ENCODE assay signal across 9 mouse cellular contexts in the genomic region with DNA sequence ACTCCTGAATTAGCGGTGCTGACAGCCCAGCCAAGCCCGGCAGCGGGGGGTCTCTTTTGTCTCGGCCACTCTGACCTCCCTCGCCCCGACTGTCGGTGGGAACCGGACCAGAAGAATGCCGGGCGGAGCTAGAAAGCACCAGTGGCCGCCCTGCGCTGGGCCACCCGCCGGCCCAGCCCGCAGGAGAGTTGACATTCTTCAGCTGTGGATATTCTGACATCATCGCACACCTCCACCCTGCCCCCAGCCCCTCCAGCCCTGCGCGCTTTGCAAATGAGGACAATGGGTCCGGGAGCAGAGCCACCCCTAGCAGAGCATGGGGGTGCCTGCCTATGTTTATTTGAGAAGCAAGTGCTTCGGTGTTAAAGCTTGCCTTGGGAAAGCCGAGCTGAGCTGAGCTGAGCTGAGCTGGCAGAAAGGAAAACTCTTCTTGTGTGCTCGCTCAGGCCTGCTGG.
A peak's percentile ranks its signal among the peaks of the same experiment; 100 is the strongest.
DNase-seq lines count a peak whose midpoint lies in the region; ATAC-seq and TF ChIP-seq lines count a peak whose summit lies in the region.
"Had no signal": no experiment of that assay in that cellular context is flagged by ENCODE, and none has a peak within 500 bp of the region (broad histone marks: within the 10 kb centered on the region; RNA-seq: fewer than 3 reads in every experiment).

No protein-coding gene starts in this region.

- no peaks in the 10 kb centered on the region for H3K36me3 ChIP-seq in heart, embryonic 15.5 days
- H3K36me3 ChIP-seq in embryonic facial prominence, embryonic 12.5 days: no peaks in the 10 kb centered on the region
- no peaks in the 10 kb centered on the region for H3K36me3 ChIP-seq in midbrain, postnatal 0 days (ENCODE audit: insufficient read depth, low read length)
- H3K36me3 ChIP-seq: G1E had no signal

- peak overlapping the region; percentile 40 for H3K4me3 ChIP-seq in heart, embryonic 15.5 days
- peak overlapping the region; percentile 14; the same call in 1 of the 2 replicates for H3K4me3 ChIP-seq in embryonic facial prominence, embryonic 12.5 days
- H3K4me3 ChIP-seq in midbrain, postnatal 0 days (ENCODE audit: low read depth, low read length): peak overlapping the region; percentile 20; the same call in 1 of the 2 replicates

- peaks cover 93% of the 10 kb centered on the region for H3K27me3 ChIP-seq in heart, embryonic 15.5 days
- peaks cover 85% of the 10 kb centered on the region for H3K27me3 ChIP-seq in embryonic facial prominence, embryonic 12.5 days
- H3K27me3 ChIP-seq in midbrain, postnatal 0 days (ENCODE audit: insufficient read depth, low read length): peaks cover 22% of the 10 kb centered on the region

- no peak for DNase-seq in heart, adult 8-10 months (ENCODE audit: low spot score)
- DNase-seq in kidney, postnatal 10 days: peak; percentile 16
- DNase-seq in midbrain, postnatal 0 days (ENCODE audit: low spot score): no peak
- no peak for DNase-seq in adrenal gland, postnatal 4 days (ENCODE audit: low spot score in 2 of 2)
- DNase-seq in spleen, postnatal 10 days (ENCODE audit: low spot score in 2 of 2): no peak

- no peak; the same call in 1 of the 2 replicates for ATAC-seq in heart, embryonic 15.5 days (replicated peaks; ENCODE audit: insufficient number of reproducible peaks, insufficient read depth, low FRiP score, low read depth)
- ATAC-seq in embryonic facial prominence, embryonic 12.5 days (ENCODE audit: insufficient number of reproducible peaks, insufficient read depth, low FRiP score, low TSS enrichment): no peak
- ATAC-seq in midbrain, postnatal 0 days (ENCODE audit: low FRiP score): peak; percentile 71
- no peak for ATAC-seq in inflammation-experienced regulatory T-cells, adult 6 months

- H3K4me2 ChIP-seq in heart, embryonic 15.5 days: peak overlapping the region; percentile 64
- H3K4me2 ChIP-seq in embryonic facial prominence, embryonic 12.5 days (replicated peaks): peak overlapping the region; percentile 48
- H3K4me2 ChIP-seq in midbrain, postnatal 0 days (ENCODE audit: low read depth, low read length, poor library complexity, severe bottlenecking): peak overlapping the region; percentile 46

- H3K9me3 ChIP-seq in heart, embryonic 15.5 days (replicated peaks): no peaks in the 10 kb centered on the region
- H3K9me3 ChIP-seq in embryonic facial prominence, embryonic 12.5 days: no peaks in the 10 kb centered on the region
- no peaks in the 10 kb centered on the region for H3K9me3 ChIP-seq in midbrain, postnatal 0 days (ENCODE audit: low read length)
- H3K9me3 ChIP-seq: G1E had no signal

- TF ChIP-seq CTCF in midbrain, postnatal 0 days (IDR thresholded peaks at IDR 0.05): no peak

- no peak overlapping the region for H3K9ac ChIP-seq in heart, embryonic 15.5 days
- no peak overlapping the region for H3K9ac ChIP-seq in embryonic facial prominence, embryonic 12.5 days
- H3K9ac ChIP-seq in midbrain, postnatal 0 days (replicated peaks; ENCODE audit: low read length, poor library complexity, severe bottlenecking): no peak overlapping the region

- H3K27ac ChIP-seq in heart, embryonic 15.5 days: no peak overlapping the region
- H3K27ac ChIP-seq in embryonic facial prominence, embryonic 12.5 days: no peak overlapping the region
- no peak overlapping the region for H3K27ac ChIP-seq in midbrain, postnatal 0 days (ENCODE audit: low read depth, low read length)

- 1% methylated on average over 22 of the region's 22 CpGs for WGBS in heart, embryonic 15.5 days
- WGBS in embryonic facial prominence, embryonic 12.5 days: under 1% methylated on average over 22 of the region's 22 CpGs
- under 1% methylated on average over 22 of the region's 22 CpGs for WGBS in midbrain, postnatal 0 days

- H3K4me1 ChIP-seq in heart, embryonic 15.5 days (replicated peaks): peaks cover 12% of the 10 kb centered on the region
- peaks cover 11% of the 10 kb centered on the region; the same call in 1 of the 2 replicates for H3K4me1 ChIP-seq in embryonic facial prominence, embryonic 12.5 days
- H3K4me1 ChIP-seq in midbrain, postnatal 0 days (ENCODE audit: insufficient read depth, low read length): no peaks in the 10 kb centered on the region; the same call in 1 of the 2 replicates
